Mouse (Mus musculus) ovary, postnatal 36 days (tissue): ENCODE measurements around the gene Tagap.

Experiments
- DNase-seq: peaks from one replicate; pipeline ENCODE4 v3.0.0; 2022; ENCODE audit warnings: low spot score, mixed read lengths

Gene Tagap

GRCm38 (mm10) chr17:7925413-7926160 is at the start of gene Tagap:
Tagap (plus strand) TSS chr17:7926000.
- no peak for DNase-seq

DNA sequence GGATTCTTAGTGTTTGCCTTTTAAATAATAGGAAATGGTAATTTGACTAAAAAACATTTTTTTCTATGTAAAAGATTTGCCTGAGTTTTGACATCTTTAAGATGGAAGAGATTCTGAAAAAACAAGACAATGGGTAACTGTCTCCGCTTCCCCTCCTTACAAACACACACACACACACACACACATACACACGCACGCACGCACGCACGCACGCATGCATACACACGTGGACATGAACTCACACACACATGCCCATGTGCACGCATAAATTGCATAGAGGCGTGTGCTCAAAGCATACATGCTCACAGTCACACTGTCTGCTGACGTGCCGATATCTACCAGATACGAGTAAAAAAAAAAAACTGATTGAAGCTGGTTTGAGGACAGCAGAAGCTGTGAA is 49.3 kb upstream of the Tagap start:
- no peak for DNase-seq

DNA sequence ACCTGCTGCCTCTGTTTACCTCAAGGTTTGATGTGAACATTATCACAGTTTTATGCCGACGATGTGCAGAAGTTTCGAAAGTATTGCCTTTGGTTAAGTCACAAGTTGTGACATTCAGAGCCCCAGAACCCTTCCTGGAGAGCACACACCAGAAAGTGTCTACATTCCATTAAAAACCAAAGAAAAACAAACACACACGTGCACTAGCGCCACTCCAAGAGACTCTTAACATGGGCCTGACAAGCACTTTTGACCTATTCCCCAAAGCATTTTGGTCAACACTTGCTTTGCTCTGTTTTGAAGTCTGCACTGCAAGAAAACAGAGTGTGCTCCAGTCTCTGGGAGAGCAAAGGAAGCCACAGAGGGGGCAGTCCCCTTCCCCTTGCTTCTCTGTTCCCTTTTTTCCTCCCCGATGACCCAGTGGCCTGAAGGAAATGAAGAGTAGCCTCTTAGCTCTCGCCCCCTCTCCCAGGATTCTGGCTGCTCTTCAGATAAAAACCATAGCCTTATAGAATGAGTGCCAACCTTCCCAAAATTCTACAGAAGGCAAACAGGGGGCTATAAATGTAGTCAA is 48.5 kb upstream of the Tagap start:
- no peak for DNase-seq

DNA sequence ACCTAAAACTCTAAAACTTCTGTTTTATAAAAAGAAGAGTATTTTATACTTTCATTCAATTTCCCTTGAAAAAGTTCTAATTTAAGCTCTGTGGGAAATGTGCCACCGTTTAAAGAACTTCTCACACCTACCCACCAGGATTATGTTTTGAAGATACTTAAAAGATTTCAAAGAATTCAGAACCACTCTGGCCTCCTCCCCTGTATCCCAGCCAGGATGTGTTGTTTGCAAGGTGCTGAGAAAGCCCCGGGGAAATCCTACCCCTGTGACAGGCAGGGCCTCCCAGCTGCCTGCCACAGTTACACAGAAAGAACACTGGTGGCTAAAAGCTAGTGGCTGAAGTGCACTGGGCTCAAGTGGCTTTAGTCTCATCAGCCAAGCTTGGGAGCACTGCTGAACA is 47.9 kb upstream of the Tagap start:
- no peak for DNase-seq

DNA sequence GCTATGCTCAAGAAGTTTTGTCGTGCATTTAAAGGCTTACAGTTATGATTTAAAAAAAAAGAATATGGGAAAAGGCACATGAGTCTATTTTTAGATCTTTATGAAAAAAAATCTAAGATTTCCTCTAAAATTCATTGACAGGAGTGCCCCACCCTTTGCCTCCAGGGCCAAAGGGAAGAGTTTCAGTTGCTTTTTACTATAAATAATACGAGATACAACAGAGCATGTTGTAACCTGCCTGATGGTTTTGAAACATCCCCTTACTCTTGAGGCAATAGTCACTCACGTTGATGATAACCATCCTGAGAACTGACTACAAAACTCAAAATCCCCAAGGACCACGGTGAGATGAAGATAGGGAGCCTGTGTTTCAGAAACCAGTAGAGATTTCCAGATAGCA is 46.3 kb upstream of the Tagap start:
- no peak for DNase-seq

DNA sequence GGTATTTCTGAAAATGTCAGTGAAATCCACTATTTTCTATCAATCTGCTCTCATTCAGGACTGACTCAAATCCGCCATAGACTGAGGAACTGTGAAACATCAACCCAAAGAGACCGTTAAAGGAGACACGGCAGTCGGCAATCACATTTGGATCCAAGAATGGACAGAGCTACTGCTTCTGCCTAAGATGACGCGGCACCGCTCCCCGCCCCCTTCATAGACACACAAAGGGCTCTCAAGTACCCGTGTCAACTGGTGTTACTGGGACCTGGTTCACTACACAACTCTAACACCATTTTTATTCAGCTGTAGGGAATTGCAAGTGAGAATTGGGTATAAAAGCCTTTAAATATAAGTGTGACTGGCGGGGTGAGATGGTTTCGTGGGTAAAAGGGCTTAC is 42.7 kb upstream of the Tagap start:
- DNase-seq: no peak

GRCm38 (mm10) chr17:7884606-7885005 is 41.2 kb upstream of the Tagap start:
- no peak for DNase-seq

GRCm38 (mm10) chr17:7887071-7887815 is 38.6 kb upstream of the Tagap start:
- DNase-seq: no peak

DNA sequence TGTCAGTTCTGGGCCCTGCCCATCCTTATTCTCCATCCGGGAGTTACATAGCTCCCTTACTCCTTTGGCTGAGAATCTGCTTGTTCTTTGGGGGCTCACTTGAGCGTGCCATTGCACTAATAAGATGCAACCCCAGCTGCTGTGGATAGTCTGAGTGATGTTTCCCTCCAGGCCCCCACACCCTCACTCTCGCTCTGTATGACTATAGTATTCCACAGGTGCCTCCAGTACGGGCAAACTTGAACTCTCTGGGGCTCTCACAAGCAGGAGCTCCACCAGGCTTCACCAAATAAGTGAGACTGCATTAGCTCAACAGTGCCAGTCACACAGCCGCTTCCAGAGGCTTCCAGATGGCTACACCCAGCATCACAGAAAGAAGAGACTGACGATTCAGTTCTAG is 37.5 kb upstream of the Tagap start:
- DNase-seq: no peak

GRCm38 (mm10) chr17:7889026-7889425 is 36.8 kb upstream of the Tagap start:
- DNase-seq: no peak

DNA sequence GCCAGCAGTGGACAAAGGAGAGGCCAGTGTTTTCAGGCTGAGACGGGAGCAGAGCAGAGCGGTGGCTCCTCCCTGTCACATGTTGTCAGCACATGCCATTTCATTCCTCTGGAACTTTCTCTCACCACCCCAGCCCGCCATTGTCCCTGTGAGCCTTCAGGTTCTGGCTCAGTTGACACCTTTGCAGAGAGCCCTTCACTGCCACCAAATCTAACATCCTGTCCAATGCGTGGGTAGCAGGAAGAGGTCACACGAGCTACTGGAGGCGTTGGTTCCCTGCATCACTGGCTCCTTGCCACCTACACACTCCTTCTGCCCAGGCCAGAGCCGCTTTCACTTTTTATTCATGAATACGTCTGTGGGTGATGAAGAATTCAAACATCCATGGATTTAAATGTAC is 33.1 kb upstream of the Tagap start:
- DNase-seq: no peak

DNA sequence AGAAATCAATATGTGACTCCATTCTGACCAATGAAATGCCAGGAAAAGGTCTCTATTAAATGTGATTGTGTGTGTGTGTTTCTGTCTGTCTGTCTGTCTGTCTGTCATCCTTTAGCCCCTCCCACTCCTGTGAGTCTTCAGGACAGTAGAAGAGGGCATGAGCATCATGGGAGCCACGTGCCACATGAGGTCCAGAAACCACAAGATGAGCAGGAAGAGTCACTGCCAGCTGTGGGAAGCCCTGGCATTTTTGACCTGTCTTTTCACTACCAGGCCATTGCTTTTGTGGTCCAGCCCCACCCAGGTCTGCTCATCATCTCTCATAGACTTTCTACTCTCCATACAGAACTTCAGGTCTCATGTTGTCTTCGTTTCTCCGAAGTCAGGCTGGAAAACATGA is 31.7 kb upstream of the Tagap start:
- no peak for DNase-seq

DNA sequence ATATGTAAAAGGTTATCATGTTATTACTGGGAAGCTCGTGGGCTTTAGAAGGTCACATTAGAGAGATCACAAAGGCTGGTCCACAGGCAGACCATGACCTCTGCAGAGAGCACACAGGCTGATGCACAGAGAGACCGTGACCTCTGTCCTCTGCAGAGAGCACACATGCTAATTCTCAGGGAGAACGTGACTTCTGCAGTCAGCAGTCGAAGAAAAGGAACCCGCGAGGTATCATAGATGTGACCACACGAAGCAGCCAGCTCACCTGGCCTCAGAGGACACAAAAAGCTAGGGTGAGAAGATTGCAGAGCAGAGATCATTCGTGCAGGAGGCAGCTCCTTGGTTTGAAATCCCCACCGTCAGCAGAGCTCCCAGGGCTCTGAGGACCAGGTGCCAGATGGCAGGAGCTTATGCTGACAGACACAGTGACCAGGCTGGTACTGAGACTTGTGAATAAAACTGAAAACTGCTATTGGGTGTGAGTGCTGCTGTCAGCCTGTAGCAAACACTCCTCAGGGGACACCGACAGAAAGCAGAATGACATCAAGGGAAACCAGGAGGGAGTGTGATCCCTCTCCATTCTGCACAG is 29.7 kb upstream of the Tagap start:
- no peak for DNase-seq

- DNase-seq: no peak
Observed at GRCm38 (mm10) chr17:7897120-7897519, 28.7 kb upstream of the Tagap start.

DNA sequence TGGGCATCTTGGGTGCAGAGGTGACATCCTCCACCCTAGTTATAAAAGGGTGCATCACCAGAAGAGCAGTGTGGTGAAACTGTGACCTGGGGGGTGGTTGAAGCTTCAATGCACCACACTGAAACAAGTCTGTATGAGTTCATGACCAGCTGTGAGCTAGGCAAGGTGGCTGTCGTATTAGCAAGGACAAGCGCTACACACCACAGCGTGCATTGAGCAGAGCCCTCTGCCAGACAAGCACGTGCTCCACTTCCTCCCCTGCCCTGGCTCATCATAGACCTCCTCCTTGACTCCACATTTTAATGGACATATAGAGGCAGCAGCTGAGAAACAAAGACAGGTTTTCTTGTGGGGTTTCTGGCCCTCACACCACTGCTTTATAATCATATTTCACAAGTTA is 28.0 kb upstream of the Tagap start:
- DNase-seq: no peak

GRCm38 (mm10) chr17:7899233-7899632 is 26.6 kb upstream of the Tagap start:
- DNase-seq: peak; percentile 41

DNA sequence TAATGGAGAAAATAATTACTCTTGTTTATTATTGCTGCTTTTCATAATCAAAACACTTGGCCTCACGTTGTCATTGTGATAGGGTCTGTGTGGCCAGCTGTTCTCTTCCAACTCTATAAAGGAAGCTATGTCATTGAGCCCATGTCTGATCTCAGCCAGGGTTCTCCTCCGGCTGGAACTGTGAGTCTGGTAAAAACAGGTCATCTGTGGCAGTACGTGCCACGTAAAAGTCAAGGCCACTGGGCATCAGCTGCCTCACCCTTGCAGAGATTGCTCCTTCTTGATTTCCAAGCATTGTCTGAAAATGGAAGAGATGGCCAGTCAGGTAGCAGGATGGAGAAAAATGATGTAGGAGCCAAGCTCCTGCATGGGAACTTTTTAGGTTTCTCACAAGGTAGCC is 25.8 kb upstream of the Tagap start:
- no peak for DNase-seq

DNA sequence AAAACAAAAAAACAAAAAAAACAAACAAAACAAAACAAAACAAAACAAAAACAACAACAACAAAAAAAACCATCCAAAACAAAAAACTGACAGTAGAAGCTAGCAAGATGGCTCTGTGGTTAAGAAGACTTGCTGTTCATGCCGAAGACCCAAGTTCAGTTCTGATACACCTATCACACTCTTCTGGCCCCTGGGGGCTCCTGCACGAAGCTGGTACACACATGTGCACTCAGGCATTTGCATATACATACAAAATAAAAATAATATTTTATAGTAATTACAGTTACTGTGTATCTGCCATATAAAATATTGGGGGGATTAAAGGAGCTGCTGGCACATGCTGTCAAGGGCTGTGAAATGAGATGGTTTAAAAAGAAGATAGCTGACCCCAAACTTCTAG is 24.3 kb upstream of the Tagap start:
- DNase-seq: no peak

DNA sequence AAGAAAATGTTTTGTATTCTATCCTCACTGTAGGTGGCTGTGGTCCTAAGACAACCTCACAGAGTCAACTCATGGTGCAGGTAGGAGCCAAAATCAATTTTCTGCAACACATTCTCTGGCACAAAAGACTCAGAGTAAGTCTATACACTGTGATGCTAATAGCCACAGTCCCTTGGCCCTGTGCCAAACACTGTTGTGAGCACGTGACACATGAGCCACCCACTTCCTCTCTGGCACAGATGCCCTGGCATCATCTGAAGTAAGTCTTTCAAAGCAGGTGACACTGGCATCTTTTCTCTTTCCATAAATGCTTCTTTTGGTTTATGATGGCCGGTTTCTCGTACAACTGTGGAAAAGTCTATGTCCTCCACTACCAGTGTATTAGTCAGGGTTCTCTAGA is 23.4 kb upstream of the Tagap start:
- no peak for DNase-seq

- no peak for DNase-seq
Observed at GRCm38 (mm10) chr17:7904992-7905391, 20.8 kb upstream of the Tagap start.

GRCm38 (mm10) chr17:7905936-7906685 is 19.7 kb upstream of the Tagap start:
- no peak for DNase-seq

- no peak for DNase-seq
Observed at GRCm38 (mm10) chr17:7914596-7915227, 11.1 kb upstream of the Tagap start.
